Mouse (Mus musculus) spleen, adult 2 months (tissue): ENCODE data around the gene Lhfp.

Source experiments
- CTCF ChIP-seq: fragments of 200-500 bp; IDR thresholded peaks from 2 replicates; pipeline ENCODE4 v1.5.1; 2011; ENCODE audit warnings: mild to moderate bottlenecking, inconsistent platforms; ENCODE audit not compliant: insufficient read depth, insufficient read length, insufficient replicate concordance; ENCODE audit errors: extremely low read depth
- POLR2A ChIP-seq: fragments of 200-500 bp; IDR thresholded peaks from 2 replicates; pipeline ENCODE4 v1.6.1; 2011; ENCODE audit warnings: low read depth, low read length, inconsistent platforms

- no peak for TF ChIP-seq POLR2A
- no peak for TF ChIP-seq CTCF
Measured at GRCm38 (mm10) chr3:53212599-53212998, 171.3 kb downstream of the Lhfp start.
